Mouse (Mus musculus) heart, adult 9 months (tissue): ENCODE results near the gene Tmed2.
"Not testable (repeated sequence)": the region's sequence is repeated elsewhere in the genome, so short reads cannot be mapped to it uniquely, and the experiment has no call there.

Experiments
- DNase-seq, 2 experiments: peaks; one replicate each; pipeline ENCODE4 v3.0.0; 2022; ENCODE audit warnings: low spot score in 2 of 2

The Tmed2 gene

DNA sequence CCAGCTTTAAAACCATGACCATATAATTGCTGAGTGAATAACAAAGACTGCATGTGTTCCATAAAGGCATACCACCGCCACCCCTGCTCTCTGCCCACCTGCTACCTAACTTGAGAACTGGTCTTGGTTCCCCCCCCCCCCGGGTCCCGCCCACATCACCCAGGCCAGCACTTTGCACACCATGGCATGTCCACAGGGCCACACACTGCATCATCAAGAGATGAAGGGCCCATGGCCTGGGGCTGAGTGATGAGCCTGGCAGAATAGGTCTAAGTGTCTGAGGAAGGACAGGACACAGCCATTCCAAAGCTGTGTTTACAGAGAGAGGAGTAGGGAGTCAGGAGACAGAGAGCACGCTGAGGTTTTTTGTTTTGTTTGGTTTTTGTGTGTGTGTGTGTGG is 12.1 kb upstream of the Tmed2 start:
- DNase-seq = no peak

DNA sequence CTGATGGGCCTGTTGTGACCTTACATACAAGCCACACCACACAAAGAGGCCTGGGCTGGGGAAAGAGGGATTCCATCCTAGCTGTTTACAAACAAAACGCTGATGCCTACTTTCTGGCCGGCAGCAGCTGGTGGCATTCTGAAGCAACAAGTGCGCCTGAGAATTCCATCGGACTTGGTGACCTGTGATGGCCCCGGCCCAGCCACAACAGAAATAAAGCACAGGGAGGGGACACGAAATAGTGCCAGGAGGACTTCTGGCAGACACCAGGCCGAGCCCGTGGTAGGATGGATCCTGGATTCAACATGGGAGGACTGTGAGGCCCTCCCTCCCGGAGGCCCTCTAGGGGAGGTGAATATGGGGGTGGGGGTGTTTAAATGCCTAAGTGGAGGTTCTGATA is 11.7 kb upstream of the Tmed2 start:
- peak; percentile 58 to 72 for DNase-seq

DNA sequence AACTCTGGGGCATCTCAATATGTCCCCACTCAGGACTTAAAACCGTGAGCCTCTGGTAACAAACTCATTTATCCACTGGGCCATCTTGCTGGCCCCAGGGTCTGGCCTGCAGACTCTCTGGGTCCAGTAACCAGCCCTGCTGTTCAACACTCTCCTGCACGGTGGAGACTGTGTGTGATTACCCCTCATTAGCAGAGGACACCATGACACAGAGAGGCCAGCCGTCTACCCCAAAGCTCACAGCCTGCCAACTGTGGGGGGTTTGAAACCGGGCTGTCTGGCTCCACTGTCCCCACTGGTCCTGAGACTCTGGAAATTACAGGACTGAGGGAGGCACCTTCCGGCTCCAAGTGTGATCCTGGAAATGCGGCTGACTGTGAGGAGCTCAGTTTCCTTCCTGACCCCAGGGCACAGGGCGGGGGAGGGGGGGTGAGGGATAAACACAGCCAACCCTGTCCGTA is 11.3 kb upstream of the Tmed2 start:
- peak; percentile 44 to 48 for DNase-seq

DNA sequence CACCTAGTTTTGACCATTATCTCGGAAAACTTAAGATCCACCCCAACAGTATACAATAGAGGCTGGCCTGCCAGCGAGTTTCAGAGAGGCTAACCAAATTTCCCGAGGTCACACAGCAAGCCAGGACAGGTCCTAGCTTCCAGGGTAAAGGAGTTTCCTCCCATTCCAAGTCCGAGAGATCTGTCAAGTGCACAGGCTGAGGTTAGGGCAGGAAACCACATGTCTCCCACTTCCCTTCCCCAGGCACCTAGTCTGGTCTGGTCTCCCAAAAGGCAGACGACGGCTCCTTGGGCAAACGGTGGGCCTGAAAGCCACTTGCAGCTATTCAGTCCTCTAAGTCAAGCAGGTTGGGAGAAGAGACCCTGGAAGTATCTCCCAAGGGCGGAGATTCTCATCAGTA is 10.8 kb upstream of the Tmed2 start:
- peak; percentile 32 to 38 for DNase-seq

DNA sequence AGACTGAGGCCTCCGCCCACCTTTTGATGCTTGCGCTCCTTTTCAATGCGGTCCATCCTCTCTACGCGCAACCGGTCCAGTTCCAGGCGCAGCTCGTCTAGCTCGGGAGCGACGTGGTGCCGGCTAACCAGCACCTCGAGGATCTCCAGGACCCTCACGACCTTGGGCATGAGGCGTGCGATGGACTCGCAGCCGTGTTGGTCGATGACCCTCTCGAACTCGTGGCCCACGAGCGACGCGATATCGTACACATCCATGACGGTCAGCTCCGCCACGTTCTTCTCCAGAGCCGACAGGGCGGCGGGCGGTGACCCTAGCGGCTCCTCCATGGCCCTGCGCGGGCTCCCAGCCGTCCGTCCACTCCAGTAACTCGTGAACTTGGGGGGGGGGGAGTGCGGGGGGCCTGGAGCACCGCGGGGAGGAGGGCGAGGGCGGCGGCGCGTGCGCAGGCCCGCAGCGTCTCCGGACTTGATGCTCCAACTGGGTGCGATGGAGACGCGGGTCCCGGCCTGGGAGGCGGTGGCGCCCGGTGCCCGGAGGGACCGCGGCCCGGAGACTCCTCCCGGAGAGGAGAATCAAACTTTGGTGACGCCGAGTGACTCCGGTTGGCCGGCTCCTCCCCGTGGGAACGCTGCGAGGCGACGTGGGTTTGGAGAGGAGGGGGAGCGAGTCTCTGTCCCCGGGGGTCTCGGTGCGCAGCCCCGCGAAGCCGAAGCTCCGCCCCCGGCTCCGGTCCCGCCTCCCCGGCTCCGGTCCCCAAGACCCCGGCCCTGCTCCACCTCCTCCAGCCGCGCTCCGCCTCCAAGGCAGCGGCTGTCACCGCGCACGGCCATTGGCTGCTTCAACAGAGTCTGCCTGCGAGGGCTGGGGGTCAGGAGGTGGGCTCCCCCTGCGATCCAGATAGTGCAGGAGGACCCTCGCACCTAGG is 9.6 kb upstream of the Tmed2 start, which contains the start of gene Rilpl1:
Gene Rilpl1 (minus strand): TSS at position 737 of the 928 bp plus-strand sequence.
- DNase-seq = peak; percentile 84 to 88

DNA sequence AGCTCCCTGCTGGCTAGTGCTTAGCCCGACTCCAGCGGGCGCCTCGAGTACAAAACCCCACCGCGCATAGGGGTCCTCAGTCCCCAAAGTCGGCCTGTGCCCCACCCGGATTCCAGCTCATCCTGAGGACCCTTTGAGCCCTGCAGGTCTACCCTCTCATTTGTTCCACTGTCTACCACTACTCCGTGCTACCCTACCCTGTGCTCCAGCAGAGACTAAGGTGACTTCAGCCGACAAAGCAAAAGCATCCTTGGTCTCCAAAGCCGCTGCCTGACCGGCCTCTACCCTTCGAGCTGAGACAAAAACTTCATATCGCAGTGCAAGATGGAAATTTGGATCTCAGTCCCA is 8.9 kb upstream of the Tmed2 start:
- DNase-seq = no peak

DNA sequence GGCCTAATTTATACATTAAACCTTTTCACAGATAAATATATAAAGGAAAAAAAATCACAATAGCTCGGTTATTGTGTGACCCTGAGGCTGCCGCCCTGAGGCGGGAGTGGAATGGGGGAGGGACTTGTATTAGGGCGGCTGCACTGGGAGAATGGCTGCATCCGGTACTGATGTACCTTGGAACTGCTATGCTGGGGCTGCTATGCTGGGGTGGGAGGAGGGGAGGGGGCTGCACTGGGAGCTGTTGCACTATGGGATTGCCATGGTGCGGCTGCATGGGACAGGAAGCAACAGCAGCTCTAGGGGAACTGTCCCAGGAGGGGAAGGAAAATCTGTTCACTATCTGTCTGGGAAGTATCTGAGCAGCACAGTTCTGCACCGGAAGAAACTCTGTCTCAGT is 8.0 kb upstream of the Tmed2 start:
- no peak for DNase-seq

DNA sequence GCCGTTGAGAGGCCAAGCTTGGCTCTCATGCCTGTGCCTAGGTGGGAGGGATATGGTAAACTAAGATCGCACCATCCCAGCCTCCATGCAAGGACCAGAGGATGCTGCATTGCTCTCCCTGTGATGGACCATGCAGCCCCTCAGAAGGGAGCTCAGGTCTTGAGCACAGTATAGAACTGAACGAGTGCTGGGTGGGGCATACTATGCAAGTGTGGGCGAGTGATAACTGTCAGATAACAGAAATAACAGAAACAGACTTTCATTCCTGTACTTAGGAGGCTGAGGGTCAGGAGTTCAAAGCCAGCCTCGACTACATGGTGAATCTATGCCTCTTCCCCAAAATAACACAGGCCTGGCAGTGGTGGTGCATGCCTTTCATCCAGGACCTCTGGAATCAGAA is 5.5 kb upstream of the Tmed2 start:
- DNase-seq = no peak

DNA sequence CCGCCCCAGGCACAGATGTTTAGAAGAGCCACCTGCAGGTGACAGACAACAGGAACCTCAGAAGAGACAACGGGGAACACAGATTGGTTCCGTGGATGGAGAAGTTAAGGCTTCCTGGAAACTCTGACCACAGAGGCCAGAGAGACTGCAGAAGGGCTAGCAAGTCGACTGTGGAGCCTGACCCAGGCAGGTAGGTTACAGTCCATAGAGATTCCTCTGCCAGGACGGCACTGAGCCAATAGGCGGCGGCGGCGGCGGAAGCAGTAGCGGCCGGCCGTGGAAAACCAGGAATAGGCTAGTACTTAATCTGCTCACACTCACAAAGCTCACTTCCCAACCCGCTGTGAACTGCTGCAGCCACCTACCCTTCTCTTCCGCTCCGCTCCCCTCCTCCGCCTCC is 3.7 kb upstream of the Tmed2 start:
- DNase-seq = peak; percentile 62 to 70

DNA sequence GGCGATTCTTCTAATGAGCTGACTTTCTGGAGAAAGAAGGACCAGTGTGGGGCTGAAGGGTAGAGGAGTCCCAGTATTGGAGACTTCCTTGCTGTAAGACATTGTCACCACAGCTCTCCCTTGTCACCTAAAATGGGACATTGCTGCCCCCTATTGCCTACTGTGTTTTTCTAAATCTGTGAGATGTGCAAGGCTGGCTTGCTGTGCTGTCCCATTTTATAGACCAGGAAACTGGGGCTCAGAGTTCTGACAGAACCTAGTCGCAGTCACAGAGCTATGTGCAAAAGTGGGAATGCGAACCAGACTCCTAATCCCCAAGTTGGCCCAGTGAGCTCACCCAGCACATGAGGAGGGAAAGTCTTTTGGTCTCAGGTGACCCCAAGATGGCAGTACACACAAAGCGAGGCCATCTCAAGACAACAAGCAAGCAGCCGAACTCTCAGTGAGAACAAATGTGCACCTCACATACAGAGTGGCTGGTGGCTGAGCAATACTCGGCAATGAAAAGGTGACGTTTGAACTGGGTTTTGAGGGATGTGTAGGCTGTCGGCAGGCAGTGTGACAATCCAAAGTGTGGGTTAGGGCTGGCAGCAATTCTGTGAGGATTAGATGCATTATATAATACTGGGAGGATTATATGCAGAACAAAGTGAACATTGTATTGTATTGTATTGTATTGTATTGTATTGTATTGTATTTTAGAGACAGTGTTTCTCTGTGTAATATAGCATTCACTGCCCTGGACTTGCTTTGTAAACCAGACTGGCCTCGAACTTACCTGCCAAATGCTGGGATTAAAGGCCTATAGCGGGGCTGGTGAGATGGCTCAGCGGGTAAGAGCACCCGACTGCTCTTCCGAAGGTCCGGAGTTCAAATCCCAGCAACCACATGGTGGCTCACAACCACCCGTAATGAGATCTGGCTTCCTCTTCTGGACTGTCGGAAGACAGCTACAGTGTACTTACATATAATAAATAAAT is 1.4 kb upstream of the Tmed2 start:
- DNase-seq = peak; percentile 49 to 72

DNA sequence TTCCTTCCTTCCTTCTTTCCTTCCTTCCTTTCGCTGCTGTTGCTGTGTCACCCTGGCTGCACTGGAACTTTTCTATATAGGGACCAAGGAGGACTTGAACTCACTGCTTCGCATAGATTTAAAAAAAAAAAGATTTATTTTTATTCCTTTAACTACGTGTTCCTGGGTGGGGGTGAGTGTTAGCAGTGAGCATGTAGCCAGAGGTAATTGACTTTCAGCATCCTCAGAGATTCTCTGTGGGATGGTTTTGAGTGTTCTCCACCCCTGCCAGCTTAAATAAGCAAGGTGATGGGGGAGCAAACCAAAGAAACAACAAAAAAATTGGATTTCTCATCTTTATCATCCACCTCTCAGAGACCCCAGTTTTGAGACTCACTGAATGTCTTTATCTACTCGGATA is 590 bp upstream of the Tmed2 start:
- no peak for DNase-seq

DNA sequence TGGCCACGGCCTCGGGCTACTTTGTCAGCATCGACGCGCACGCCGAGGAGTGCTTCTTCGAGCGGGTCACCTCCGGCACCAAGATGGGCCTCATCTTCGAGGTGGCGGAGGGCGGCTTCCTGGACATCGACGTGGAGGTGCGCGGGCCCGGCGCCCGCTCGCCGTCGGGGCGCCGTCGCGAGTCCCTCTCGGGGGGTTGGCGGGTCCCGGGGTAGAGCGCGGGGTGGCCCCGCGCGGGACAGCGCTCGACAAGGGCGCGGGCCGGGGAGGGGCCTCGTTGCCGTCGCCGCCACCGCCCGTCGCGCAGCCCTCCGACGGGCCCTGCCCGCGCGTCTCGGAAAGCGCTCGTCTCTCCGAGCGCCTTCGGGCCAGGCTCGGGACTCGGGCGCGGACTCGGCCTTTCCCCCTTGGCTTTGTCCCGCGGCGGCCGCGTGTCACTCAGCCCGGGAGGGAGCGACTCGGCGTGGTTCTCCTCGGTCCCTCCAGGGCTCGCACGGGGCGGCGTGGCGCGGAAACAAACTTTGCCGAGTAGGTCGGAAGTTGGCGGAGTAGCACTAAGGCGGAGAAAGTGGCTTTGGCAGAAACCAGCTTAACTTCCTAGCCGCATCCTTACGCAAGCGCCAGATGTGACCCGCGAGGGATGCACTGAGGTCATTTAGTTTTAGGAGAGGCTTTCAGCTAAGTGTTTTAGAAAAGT is 558 bp downstream of the Tmed2 start:
- peak; percentile 74 to 75 for DNase-seq

DNA sequence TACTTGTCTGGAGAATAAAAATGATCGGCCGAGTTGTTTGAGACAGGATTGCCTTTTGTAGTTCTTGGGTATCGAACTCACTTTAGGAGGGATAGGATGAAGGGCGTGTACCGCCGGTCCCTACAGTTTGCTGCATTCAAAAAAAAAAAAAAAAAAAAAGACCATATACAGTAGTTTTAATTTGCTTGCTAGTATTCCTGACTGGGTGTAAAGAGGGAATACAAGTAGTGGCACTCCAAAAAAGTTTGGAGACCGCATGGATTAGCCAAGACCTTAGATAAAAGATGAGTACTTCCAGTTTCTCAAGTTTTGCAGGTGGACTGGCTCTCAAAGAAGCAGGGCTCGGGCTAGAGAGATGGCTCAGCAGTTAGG is 1.1 kb downstream of the Tmed2 start:
- no peak for DNase-seq

DNA sequence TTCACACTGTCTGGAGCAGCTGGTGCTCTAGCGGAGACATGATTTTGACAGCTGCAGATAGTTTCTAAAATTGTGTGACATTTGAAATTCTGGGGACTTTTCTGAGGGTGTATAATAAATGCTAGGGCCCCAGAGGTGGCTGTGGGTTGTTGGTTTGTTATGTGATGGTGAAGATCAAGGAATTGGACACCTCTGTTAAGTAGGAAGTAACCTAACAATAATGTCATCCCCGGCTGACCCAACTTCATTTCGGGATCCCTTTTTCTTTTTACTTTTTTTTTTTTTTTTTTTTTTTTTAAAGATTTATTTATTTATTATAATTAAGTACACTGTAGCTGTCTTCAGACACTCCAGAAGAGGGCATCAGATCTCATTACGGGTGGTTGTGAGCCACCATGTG is 10.2 kb downstream of the Tmed2 start:
- not testable (repeated sequence) for DNase-seq

DNA sequence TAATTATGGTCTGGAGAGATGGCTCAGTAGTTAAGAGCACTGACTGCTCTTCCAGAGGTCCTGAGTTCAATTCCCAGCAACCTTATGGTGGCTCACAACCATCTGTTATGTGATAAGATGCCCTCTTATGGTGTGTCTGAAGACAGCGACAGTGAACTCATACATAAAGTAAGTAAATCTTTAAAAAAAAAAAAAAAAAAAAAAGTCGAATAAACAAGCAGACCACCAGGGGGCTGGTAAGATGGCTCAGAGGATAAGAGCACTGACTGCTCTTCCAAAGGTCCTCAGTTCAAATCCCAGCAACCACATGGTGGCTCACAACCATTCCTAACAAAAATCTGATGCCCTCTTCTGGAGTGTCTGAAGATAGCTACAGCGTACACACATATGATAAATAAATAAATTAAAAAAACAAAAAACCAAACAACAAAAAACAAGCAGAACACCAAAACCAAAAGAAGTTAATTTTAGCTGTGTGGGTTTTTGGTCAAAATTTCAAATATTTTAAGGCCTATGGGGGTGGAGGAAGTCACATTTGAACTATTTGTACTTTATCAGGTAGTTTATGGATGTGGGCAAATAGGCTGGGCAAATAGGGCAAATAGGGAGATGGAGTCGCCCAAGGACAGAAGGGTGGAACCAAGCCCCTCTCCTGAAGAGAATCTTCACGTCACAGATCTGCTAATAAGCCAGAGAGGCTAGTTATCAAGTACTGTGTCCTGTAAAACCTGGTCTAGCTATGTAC is 11.0 kb downstream of the Tmed2 start:
- not testable (repeated sequence) for DNase-seq

DNA sequence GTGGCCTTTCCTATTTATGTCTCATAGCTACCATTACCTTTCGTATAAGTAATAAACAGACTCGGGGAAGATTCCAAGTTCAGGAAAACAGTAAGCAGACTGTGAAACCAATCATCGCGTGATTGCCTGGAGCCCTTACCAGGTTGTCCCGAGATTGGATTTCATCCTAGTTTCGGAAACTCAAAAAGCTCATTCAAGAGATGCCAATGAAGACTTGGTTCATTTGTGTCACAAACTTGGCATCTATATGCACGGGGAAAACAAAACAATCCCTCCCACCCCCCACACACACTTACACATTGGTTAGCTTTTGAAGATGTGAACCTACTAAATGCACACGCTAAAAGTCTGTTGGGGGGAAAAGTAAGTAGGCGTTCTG is 11.6 kb downstream of the Tmed2 start:
- DNase-seq = no peak

DNA sequence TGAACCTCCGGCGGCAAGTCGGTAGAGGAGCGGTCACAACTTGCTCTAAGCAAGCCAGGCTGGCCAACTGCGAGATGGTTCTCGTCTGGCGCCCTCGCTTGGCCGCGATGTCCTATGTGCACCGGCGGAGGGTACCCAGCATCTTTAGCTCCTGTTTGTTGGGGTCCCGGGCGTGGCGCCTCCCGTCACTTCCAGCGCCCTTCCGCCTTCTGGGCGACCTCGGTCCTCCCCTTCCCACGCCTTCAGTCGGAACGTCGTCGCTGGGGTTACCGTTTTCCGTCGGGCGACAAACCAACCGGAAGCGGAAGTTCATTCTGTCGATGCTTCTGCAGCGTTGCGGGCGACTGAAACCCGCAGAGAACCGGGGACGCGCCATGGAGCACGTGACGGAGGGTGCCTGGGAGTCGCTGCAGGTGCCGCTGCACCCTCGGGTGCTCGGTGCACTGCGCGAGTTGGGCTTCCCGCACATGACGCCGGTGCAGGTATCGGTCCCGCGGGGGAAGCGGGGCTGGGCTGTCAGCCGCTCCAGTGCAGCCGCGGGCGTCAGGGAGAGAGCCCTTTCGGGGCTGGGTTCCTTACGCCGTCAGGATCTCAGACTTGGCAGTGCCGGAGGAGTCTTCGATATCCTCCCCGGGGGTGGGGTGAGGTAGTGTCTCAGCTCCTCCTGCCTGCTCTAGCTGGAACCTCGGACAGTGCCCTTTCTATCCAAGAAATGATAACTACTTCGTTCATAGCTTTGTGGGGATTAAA is 12.2 kb downstream of the Tmed2 start, which contains the start of gene Ddx55:
Gene Ddx55 (plus strand): TSS at position 307 of the 750 bp plus-strand sequence.
- peak; percentile 87 to 90 for DNase-seq

DNA sequence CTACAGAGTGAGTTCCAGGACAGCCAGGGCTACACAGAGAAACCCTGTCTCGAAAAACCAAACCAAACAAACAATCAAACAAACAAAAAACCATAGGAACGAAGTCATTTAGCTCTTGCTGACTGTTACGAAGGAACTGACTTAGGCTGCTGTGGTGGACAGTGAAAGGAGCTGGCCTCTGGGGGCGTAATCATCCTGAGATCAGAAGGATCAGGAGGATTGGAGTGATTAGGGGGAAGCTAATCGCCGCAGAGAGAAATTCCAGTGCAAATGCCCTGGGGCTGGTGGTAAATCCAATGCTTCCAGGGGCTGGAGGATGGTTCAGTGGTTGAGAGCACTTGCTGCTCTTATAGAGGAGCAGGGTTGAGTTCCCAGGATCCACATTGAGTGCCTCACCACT is 13.1 kb downstream of the Tmed2 start:
- no peak for DNase-seq

DNA sequence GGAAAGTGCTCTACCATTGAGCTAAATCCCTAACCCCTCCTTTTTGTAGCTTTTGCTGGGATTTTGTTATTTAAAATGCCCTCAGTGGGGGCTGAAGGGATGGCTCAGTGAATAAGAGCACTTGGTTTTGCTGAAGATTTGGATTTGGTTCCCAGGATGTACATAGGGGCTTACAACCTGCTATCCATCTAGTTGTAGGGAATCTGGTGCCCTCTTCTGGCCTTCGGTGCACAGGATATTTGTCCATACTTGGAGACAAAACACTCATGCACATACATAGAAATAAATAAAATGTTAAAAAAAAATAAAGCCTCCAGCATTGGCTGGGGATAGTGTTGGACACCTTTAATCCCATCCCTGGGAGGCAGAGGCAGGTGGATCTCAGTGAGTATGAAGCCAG is 14.7 kb downstream of the Tmed2 start:
- no peak for DNase-seq

DNA sequence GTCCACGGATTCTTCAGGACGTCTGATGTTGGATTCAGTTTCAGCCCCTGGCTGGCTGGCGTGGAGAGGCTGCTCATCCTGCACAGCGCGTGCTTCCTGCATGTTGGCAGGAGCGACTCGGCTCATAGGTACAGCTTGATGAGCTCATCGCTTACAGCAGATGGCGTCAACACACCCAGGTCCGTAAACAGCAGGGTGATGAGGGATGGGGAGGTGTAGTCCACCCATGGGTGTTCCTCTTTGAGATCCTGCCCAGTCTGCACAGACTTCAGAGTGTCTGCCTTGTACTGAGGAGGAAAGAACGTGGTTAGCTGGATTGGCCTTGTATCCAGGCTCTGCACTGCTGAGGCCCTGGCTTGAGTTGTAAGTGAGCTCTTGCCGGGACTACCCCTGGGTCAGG is 30.6 kb downstream of the Tmed2 start:
- no peak for DNase-seq
